Mouse (Mus musculus) bone marrow macrophage, adult 2 months (primary cell): ENCODE measurements around the gene Mark4. TPM values are rescaled to one million over a fixed set of nuclear protein-coding genes. Genes with fewer than 3 reads are reported as not detected.
A peak's percentile ranks its signal among the peaks of the same experiment; 100 is the strongest.

Experiments used
- H3K27ac ChIP-seq: 2 replicates; pipeline ENCODE4 v1.5.1; 2012; ENCODE audit warnings: low read depth, low read length; ENCODE audit not compliant: insufficient read depth
- H3K4me1 ChIP-seq: 2 replicates; pipeline ENCODE4 v1.6.1; 2012; ENCODE audit warnings: low read length; ENCODE audit not compliant: control insufficient read depth, insufficient read depth
- H3K4me3 ChIP-seq: 2 replicates; pipeline ENCODE4 v1.5.1; 2012; ENCODE audit warnings: mild to moderate bottlenecking, low read length, moderate library complexity; ENCODE audit not compliant: insufficient read depth
- CTCF ChIP-seq: IDR thresholded peaks from 2 replicates; pipeline ENCODE4 v1.5.1; 2012; ENCODE audit warnings: low read depth, mild to moderate bottlenecking, low read length, moderate library complexity
- POLR2A ChIP-seq: IDR thresholded peaks from 2 replicates; pipeline ENCODE4 v1.6.1; 2012; ENCODE audit warnings: mild to moderate bottlenecking, low read depth, low read length, borderline replicate concordance
- polyA plus RNA-seq: library from polyadenylated mRNA; stranded (reverse); fragments of >200 nt; gene quantifications from 2 replicates; pipeline ENCODE4 v1.2.4, GENCODE M21; 2012; ENCODE audit not compliant: missing spikeins, insufficient read depth, insufficient read length

The Mark4 gene
- polyA plus RNA-seq, 1 experiment = 21.4 TPM

DNA sequence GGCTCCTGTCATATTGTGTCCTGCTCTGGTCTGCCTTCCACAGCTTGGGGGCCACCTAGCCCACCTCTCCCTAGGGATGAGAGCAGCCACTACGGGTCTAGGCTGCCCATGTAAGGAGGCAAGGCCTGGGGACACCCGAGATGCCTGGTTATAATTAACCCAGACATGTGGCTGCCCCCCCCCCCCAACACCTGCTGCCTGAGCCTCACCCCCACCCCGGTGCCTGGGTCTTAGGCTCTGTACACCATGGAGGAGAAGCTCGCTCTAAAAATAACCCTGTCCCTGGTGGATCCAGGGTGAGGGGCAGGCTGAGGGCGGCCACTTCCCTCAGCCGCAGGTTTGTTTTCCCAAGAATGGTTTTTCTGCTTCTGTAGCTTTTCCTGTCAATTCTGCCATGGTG is 48.9 kb downstream of the Mark4 start:
- TF ChIP-seq CTCF (no peak), POLR2A (no peak)
- H3K4me3 ChIP-seq = no peak overlapping the region

DNA sequence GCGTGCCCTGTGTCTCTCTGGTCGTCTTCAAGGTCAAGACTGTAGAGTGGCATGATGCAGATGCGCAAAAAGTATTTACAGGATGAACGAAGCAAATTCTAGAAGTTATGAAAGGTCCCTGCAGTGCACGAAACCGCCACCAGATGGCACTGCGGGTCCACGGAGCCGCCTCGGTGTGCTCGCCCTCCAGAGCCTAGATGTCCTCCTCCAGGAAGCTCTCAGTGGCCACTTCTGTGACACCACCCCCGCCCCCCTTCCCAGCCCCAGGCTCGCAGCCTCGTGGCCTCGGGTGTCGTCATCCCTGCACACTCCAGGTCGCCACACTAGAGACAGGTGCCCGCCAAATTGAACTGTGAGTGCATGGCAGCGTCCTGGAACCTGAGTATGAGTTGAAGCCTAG is 53.2 kb downstream of the Mark4 start:
- Histone ChIP-seq H3K4me3 (no peak overlapping the region), H3K4me1 (no peaks in the 10 kb centered on the region), H3K27ac (no peak overlapping the region)
- TF ChIP-seq CTCF = peak; percentile 81
- no peak for TF ChIP-seq POLR2A

More for the DNA sequence above, 48.9 kb downstream of the Mark4 start:
- Histone ChIP-seq H3K4me1 (no peaks in the 10 kb centered on the region), H3K27ac (no peak overlapping the region)

- H3K27ac ChIP-seq = no peak within 1 kb of the TSS
- TF ChIP-seq POLR2A = no peak
- no peak for TF ChIP-seq CTCF
- peak within 1 kb of the TSS; percentile 44 for H3K4me3 ChIP-seq
- no peaks in the 10 kb centered on the region for H3K4me1 ChIP-seq
Measured at GRCm38 (mm10) chr7:19404476-19404875, 54.1 kb downstream of the Mark4 start, which contains the start of gene Ckm. TSS of gene Ckm (plus strand) at chr7:19404776.

DNA sequence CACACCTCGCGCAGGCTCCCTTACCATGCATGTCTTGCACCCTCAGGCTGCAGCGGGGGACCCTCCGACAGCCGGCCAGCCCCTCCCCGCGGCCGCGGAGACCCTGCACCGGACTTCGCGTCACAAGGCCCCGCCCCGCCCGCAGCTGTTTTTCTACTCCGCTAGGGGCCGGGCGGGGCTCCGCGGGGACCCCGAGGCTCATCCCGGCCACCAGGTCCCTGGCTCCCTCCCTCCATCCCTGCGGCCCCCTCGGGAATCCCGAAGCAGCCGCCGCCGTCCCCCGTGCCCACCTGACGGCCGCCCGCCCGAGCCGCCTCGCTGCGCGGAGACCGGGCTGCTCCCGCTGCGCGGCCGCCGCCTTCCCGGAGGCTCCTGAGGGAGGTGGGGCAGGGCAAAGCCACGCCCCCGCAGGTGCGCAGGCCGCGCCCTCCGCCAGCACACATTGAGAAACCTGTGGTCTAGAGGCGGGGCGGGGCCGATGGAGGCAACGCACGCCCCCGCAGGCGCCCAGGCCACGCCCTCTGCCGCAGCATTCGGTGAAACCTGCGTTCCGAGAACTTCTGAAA is 54.8 kb downstream of the Mark4 start, which contains the start of gene Klc3:
Klc3 (minus strand) TSS at position 374 of the 566 bp plus-strand sequence.
- no peak within 1 kb of the TSS for H3K27ac ChIP-seq
- no peaks in the 10 kb centered on the region for H3K4me1 ChIP-seq
- TF ChIP-seq CTCF (no peak), POLR2A (no peak)
- peak within 1 kb of the TSS; percentile 44 for H3K4me3 ChIP-seq

DNA sequence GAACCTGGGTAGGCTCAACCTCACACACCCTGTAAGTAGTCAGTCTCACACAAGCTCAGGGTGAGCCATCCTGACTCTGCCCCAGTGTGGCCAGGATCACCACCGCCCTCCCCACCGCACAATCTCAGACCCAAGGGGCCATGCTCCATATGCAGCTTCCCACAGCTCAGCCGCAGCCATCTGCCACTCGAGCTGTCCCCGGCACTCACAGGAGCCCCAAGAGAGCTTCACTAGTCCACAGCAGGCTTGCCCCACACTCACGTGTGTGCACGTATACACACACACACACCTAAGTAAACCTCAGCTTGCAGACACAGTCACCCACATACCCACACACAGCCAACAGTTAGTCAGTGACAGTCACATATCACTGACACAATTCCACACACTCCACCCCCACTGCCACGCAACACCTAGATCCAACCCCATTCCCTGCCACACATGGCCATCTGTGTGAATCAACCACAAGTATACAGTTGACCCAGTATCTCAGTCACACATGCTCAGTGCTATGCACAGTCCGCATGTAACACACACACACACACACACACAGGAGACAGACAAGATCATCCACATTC is 56.0 kb downstream of the Mark4 start:
- H3K4me3 ChIP-seq = no peak overlapping the region
- no peak for TF ChIP-seq CTCF
- TF ChIP-seq POLR2A = no peak
- H3K27ac ChIP-seq = no peak overlapping the region
- no peaks in the 10 kb centered on the region for H3K4me1 ChIP-seq

GRCm38 (mm10) chr7:19400946-19401345 is 57.7 kb downstream of the Mark4 start:
- Histone ChIP-seq H3K4me1 (no peaks in the 10 kb centered on the region), H3K4me3 (no peak overlapping the region), H3K27ac (no peak overlapping the region)
- TF ChIP-seq POLR2A = no peak
- TF ChIP-seq CTCF = peak; percentile 31

- no peak overlapping the region for H3K27ac ChIP-seq
- TF ChIP-seq CTCF = no peak
- no peak for TF ChIP-seq POLR2A
- H3K4me1 ChIP-seq = no peaks in the 10 kb centered on the region
- no peak overlapping the region for H3K4me3 ChIP-seq
Measured at GRCm38 (mm10) chr7:19399496-19400280, 58.9 kb downstream of the Mark4 start.

DNA sequence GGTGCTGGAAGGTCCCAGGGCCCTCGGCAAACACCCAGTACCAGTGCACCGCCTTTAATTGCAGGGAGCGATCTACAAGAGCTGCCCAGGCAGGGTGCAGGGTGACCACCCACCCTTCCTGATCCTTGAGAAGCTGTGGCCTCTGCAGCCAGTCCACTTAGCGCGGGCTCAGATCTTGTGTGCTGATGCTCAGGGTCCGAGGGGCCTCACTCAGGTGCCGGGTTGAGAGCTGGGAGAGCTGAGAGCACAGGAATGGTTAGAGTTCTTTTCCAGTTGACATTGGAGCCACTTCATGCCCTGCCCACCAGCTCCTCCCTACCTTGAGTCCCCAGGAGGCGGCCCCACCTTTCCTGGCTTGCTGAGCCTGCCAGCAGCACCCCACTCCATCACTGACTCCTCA is 64.1 kb downstream of the Mark4 start:
- Histone ChIP-seq H3K4me3 (no peak overlapping the region), H3K4me1 (no peaks in the 10 kb centered on the region)
- TF ChIP-seq POLR2A = no peak
- no peak for TF ChIP-seq CTCF

GRCm38 (mm10) chr7:19388699-19389413 is 69.8 kb downstream of the Mark4 start:
- Histone ChIP-seq H3K27ac (no peak overlapping the region), H3K4me3 (no peak overlapping the region), H3K4me1 (no peaks in the 10 kb centered on the region)
- TF ChIP-seq POLR2A = no peak
- no peak for TF ChIP-seq CTCF

More for the DNA sequence above, 64.1 kb downstream of the Mark4 start:
- no peak overlapping the region for H3K27ac ChIP-seq
